ENCODE assay signal across 16 mouse cellular contexts in genomic region chr9:61904201-61904600, GRCm38 (mm10). TPM values are rescaled to one million over a fixed set of nuclear protein-coding genes. Genes with fewer than 3 reads are reported as not detected.
DNase-seq lines count a peak whose midpoint lies in the region; ATAC-seq and TF ChIP-seq lines count a peak whose summit lies in the region.
"Had no signal": no experiment of that assay in that cellular context is flagged by ENCODE, and none has a peak within 500 bp of the region (broad histone marks: within the 10 kb centered on the region; RNA-seq: fewer than 3 reads in every experiment).

No protein-coding gene starts in this region.

- WGBS in kidney, postnatal 0 days = 26% methylated on average over 7 of the region's 7 CpGs
- WGBS in embryonic facial prominence, embryonic 13.5 days = 35% methylated on average over 7 of the region's 7 CpGs
- WGBS in intestine, embryonic 16.5 days = 19% methylated on average over 7 of the region's 7 CpGs
- WGBS in stomach, embryonic 14.5 days = 20% methylated on average over 7 of the region's 7 CpGs

- H3K4me2 ChIP-seq in kidney, postnatal 0 days (ENCODE audit: low read length) = no peak overlapping the region
- no peak overlapping the region for H3K4me2 ChIP-seq in embryonic facial prominence, embryonic 13.5 days
- no peak overlapping the region for H3K4me2 ChIP-seq in intestine, embryonic 16.5 days (ENCODE audit: low read depth, low read length)
- 0 out of 2 replicates have a peak overlapping the region, but pooled peaks have one; percentile 16 for H3K4me2 ChIP-seq in stomach, embryonic 14.5 days (replicated peaks; ENCODE audit: low read depth, low read length)
- H3K4me2 ChIP-seq: forebrain, embryonic 15.5 days; neural tube, embryonic 13.5 days had no signal

- H3K27ac ChIP-seq in kidney, postnatal 0 days = peak overlapping the region; percentile 8; the same call in 1 of the 2 replicates
- H3K27ac ChIP-seq in embryonic facial prominence, embryonic 13.5 days = peak overlapping the region; percentile 66
- H3K27ac ChIP-seq in intestine, embryonic 16.5 days (ENCODE audit: low read length) = no peak overlapping the region
- no peak overlapping the region for H3K27ac ChIP-seq in stomach, embryonic 14.5 days (ENCODE audit: low read length)
- H3K27ac ChIP-seq: forebrain, embryonic 15.5 days; midbrain, embryonic 10.5 days; neural tube, embryonic 13.5 days had no signal

- ATAC-seq in kidney, postnatal 0 days (replicated peaks; ENCODE audit: low FRiP score, low read depth) = no peak
- no peak for ATAC-seq in embryonic facial prominence, embryonic 13.5 days (ENCODE audit: insufficient number of reproducible peaks, insufficient read depth, low FRiP score, low TSS enrichment, low read depth)
- ATAC-seq in intestine, embryonic 16.5 days = peak; percentile 32; the same call in 1 of the 2 replicates
- ATAC-seq in stomach, embryonic 14.5 days (ENCODE audit: insufficient number of reproducible peaks, insufficient read depth, low FRiP score, low read depth) = peak; percentile 42; the same call in 1 of the 2 replicates
- ATAC-seq: forebrain, embryonic 15.5 days; inflammation-experienced regulatory T-cells, adult 6 months had no signal

- H3K36me3 ChIP-seq in kidney, postnatal 0 days (ENCODE audit: insufficient read depth, low read length) = no peaks in the 10 kb centered on the region
- H3K36me3 ChIP-seq in embryonic facial prominence, embryonic 13.5 days = no peaks in the 10 kb centered on the region
- H3K36me3 ChIP-seq in intestine, embryonic 16.5 days (ENCODE audit: control insufficient read depth, insufficient read depth, low read length) = no peaks in the 10 kb centered on the region
- H3K36me3 ChIP-seq in stomach, embryonic 14.5 days (ENCODE audit: control insufficient read depth, insufficient read depth, low read length) = no peaks in the 10 kb centered on the region
- H3K36me3 ChIP-seq: forebrain, embryonic 15.5 days; neural tube, embryonic 13.5 days had no signal

- no peak for TF ChIP-seq CTCF in kidney, postnatal 0 days (IDR thresholded peaks at IDR 0.05; ENCODE audit: low read depth)

- H3K4me3 ChIP-seq in kidney, postnatal 0 days (replicated peaks; ENCODE audit: low read depth, low read length) = no peak overlapping the region
- no peak overlapping the region for H3K4me3 ChIP-seq in embryonic facial prominence, embryonic 13.5 days
- H3K4me3 ChIP-seq in intestine, embryonic 16.5 days (ENCODE audit: low read length) = no peak overlapping the region
- no peak overlapping the region for H3K4me3 ChIP-seq in stomach, embryonic 14.5 days (ENCODE audit: low read depth, low read length)
- H3K4me3 ChIP-seq: forebrain, embryonic 15.5 days; midbrain, embryonic 10.5 days; neural tube, embryonic 13.5 days had no signal

- DNase-seq in kidney, postnatal 0 days (ENCODE audit: low spot score) = no peak
- DNase-seq in kidney, adult 9 months = no peak
- no peak for DNase-seq in spleen, postnatal 10 days (ENCODE audit: low spot score in 2 of 2)
- DNase-seq in neural tube, embryonic 10.5 days (ENCODE audit: extremely low spot score, low spot score) = no peak
- DNase-seq: cerebellum, adult 8-10 months; kidney, postnatal 14 days; liver; right cerebral cortex, postnatal 4 days; thymus, adult 2 months had no signal

- H3K27me3 ChIP-seq in kidney, postnatal 0 days (ENCODE audit: insufficient read depth, low read length) = no peaks in the 10 kb centered on the region
- H3K27me3 ChIP-seq in embryonic facial prominence, embryonic 13.5 days = peaks cover 15% of the 10 kb centered on the region
- 0 out of 2 replicates have a peak, but pooled peaks cover 7% of the 10 kb centered on the region for H3K27me3 ChIP-seq in intestine, embryonic 16.5 days (replicated peaks; ENCODE audit: control insufficient read depth, insufficient read depth, low read length)
- 0 out of 2 replicates have a peak, but pooled peaks cover 2% of the 10 kb centered on the region for H3K27me3 ChIP-seq in stomach, embryonic 14.5 days (ENCODE audit: control insufficient read depth, insufficient read depth, low read length)

- no peaks in the 10 kb centered on the region for H3K9me3 ChIP-seq in kidney, postnatal 0 days (replicated peaks; ENCODE audit: low read length)
- no peaks in the 10 kb centered on the region for H3K9me3 ChIP-seq in embryonic facial prominence, embryonic 13.5 days
- H3K9me3 ChIP-seq in intestine, embryonic 16.5 days (ENCODE audit: control insufficient read depth, low read length) = no peaks in the 10 kb centered on the region
- no peaks in the 10 kb centered on the region for H3K9me3 ChIP-seq in stomach, embryonic 14.5 days (ENCODE audit: control insufficient read depth, low read depth, low read length)
- H3K9me3 ChIP-seq: forebrain, embryonic 15.5 days; midbrain, embryonic 10.5 days; neural tube, embryonic 13.5 days had no signal

- no peaks in the 10 kb centered on the region for H3K4me1 ChIP-seq in kidney, postnatal 0 days (replicated peaks; ENCODE audit: insufficient read depth, low read length)
- H3K4me1 ChIP-seq in embryonic facial prominence, embryonic 13.5 days = peaks cover 26% of the 10 kb centered on the region
- H3K4me1 ChIP-seq in intestine, embryonic 16.5 days (ENCODE audit: control insufficient read depth, insufficient read depth, low read length) = peaks cover 10% of the 10 kb centered on the region
- H3K4me1 ChIP-seq in stomach, embryonic 14.5 days (ENCODE audit: control insufficient read depth, insufficient read depth, low read length) = peaks cover 16% of the 10 kb centered on the region

- no peak overlapping the region for H3K9ac ChIP-seq in kidney, postnatal 0 days (ENCODE audit: low read depth, low read length)
- H3K9ac ChIP-seq in embryonic facial prominence, embryonic 13.5 days = 0 out of 2 replicates have a peak overlapping the region, but pooled peaks have one; percentile 16
- H3K9ac ChIP-seq in intestine, embryonic 16.5 days (ENCODE audit: low read depth, low read length) = no peak overlapping the region; the same call in 1 of the 2 replicates
- no peak overlapping the region for H3K9ac ChIP-seq in stomach, embryonic 14.5 days (replicated peaks; ENCODE audit: low read depth, low read length)
- H3K9ac ChIP-seq: forebrain, embryonic 15.5 days; neural tube, embryonic 13.5 days had no signal

RNA-seq across cellular contexts. Expression of gene Rplp1, which starts 10.1 kb away (rescaled TPM):
- polyA plus RNA-seq in kidney, postnatal 0 days (2015; fragmentation: Nextera tagmentation; extraction: Ambion mirVana) = 1,461 and 1,709 TPM in 2 replicates
- polyA plus RNA-seq in embryonic facial prominence, embryonic 13.5 days (2015; fragmentation: Nextera tagmentation; extraction: Ambion mirVana) = 1,553 and 1,557 TPM in 2 replicates
- 1,285 and 1,371 TPM in 2 replicates for polyA plus RNA-seq in intestine, embryonic 16.5 days (2015; fragmentation: Nextera tagmentation; extraction: Ambion mirVana)
- 1,594 and 1,757 TPM in 2 replicates for polyA plus RNA-seq in stomach, embryonic 14.5 days (2014; fragmentation: Nextera tagmentation; extraction: Ambion mirVana)

RNA-seq across cellular contexts. Expression of gene Kif23, which starts 42.4 kb away (rescaled TPM):
- 40.1 and 51.2 TPM in 2 replicates for polyA plus RNA-seq in kidney, postnatal 0 days (2015; fragmentation: Nextera tagmentation; extraction: Ambion mirVana)
- polyA plus RNA-seq in embryonic facial prominence, embryonic 13.5 days (2015; fragmentation: Nextera tagmentation; extraction: Ambion mirVana) = 104 and 108 TPM in 2 replicates
- polyA plus RNA-seq in intestine, embryonic 16.5 days (2015; fragmentation: Nextera tagmentation; extraction: Ambion mirVana) = 80.7 and 82.8 TPM in 2 replicates
- 127 and 140 TPM in 2 replicates for polyA plus RNA-seq in stomach, embryonic 14.5 days (2014; fragmentation: Nextera tagmentation; extraction: Ambion mirVana)

Comparison
In these comparisons a context has a peak if more than half of its experiments do, and no peak if none do; other contexts are left out.
1. ATAC-seq: peak in intestine, embryonic 16.5 days (single experiment) and stomach, embryonic 14.5 days (single experiment); none in kidney, postnatal 0 days (single experiment) and embryonic facial prominence, embryonic 13.5 days (single experiment).
2. H3K27ac ChIP-seq: peak in kidney, postnatal 0 days (single experiment) and embryonic facial prominence, embryonic 13.5 days (single experiment); none in intestine, embryonic 16.5 days (single experiment) and stomach, embryonic 14.5 days (single experiment).